Mouse (Mus musculus) testis, postnatal 10 days (tissue): ENCODE data around the gene Abhd17a.

Experiments
- DNase-seq: peaks from one replicate; pipeline ENCODE4 v3.0.0; 2021; ENCODE audit warnings: low spot score

Gene Abhd17a

GRCm38 (mm10) chr10:80576351-80577194 is 13.6 kb downstream of the Abhd17a start:
- DNase-seq = peak; percentile 85

GRCm38 (mm10) chr10:80575925-80576324 is 14.2 kb downstream of the Abhd17a start:
- DNase-seq = no peak

GRCm38 (mm10) chr10:80574896-80575295 is 15.2 kb downstream of the Abhd17a start:
- no peak for DNase-seq

- DNase-seq = no peak
These were observed 16.2 kb downstream of the Abhd17a start for GRCm38 (mm10) chr10:80573944-80574343.

GRCm38 (mm10) chr10:80572477-80572876 is 17.7 kb downstream of the Abhd17a start:
- DNase-seq = no peak

GRCm38 (mm10) chr10:80570871-80571836 is 19.0 kb downstream of the Abhd17a start:
- DNase-seq = peak; percentile 72

- no peak for DNase-seq
These were observed 19.7 kb downstream of the Abhd17a start for GRCm38 (mm10) chr10:80570419-80570818.

GRCm38 (mm10) chr10:80569664-80570066 is 20.5 kb downstream of the Abhd17a start:
- DNase-seq = peak; percentile 81

GRCm38 (mm10) chr10:80568876-80569275 is 21.3 kb downstream of the Abhd17a start:
- DNase-seq = no peak

GRCm38 (mm10) chr10:80566375-80567092 is 23.6 kb downstream of the Abhd17a start:
- peak; percentile 94 for DNase-seq

- DNase-seq = peak; percentile 95
These were observed 28.8 kb downstream of the Abhd17a start, which contains the start of gene Rexo1 for GRCm38 (mm10) chr10:80561116-80561944. TSS of gene Rexo1 (minus strand) at chr10:80561560.

GRCm38 (mm10) chr10:80560621-80561020 is 29.5 kb downstream of the Abhd17a start:
- DNase-seq = no peak

GRCm38 (mm10) chr10:80559431-80559830 is 30.7 kb downstream of the Abhd17a start:
- no peak for DNase-seq

- DNase-seq = peak; percentile 96
These were observed 32.7 kb downstream of the Abhd17a start for GRCm38 (mm10) chr10:80557346-80557965.

- no peak for DNase-seq
These were observed 36.1 kb downstream of the Abhd17a start for GRCm38 (mm10) chr10:80553997-80554396.

- no peak for DNase-seq
These were observed 36.6 kb downstream of the Abhd17a start for GRCm38 (mm10) chr10:80553575-80553974.

GRCm38 (mm10) chr10:80552364-80552763 is 37.8 kb downstream of the Abhd17a start:
- peak; percentile 60 for DNase-seq

GRCm38 (mm10) chr10:80549279-80549678 is 40.9 kb downstream of the Abhd17a start:
- peak; percentile 80 for DNase-seq

GRCm38 (mm10) chr10:80548428-80549006 is 41.6 kb downstream of the Abhd17a start:
- peak; percentile 92 for DNase-seq

- peak; percentile 66 for DNase-seq
These were observed 42.6 kb downstream of the Abhd17a start for GRCm38 (mm10) chr10:80547539-80547938.
